Mouse (Mus musculus): ENCODE results near the gene Ankrd26.

Ankrd26 gene

GRCm38 (mm10) chr6:118478957-118479708 is 82.9 kb downstream of the Ankrd26 start, which contains the start of gene Zfp9:
Gene Zfp9, minus strand, starts transcription at chr6:118479320.
- peak; percentile 69 for DNase-seq (ENCODE audit: low spot score)

DNA sequence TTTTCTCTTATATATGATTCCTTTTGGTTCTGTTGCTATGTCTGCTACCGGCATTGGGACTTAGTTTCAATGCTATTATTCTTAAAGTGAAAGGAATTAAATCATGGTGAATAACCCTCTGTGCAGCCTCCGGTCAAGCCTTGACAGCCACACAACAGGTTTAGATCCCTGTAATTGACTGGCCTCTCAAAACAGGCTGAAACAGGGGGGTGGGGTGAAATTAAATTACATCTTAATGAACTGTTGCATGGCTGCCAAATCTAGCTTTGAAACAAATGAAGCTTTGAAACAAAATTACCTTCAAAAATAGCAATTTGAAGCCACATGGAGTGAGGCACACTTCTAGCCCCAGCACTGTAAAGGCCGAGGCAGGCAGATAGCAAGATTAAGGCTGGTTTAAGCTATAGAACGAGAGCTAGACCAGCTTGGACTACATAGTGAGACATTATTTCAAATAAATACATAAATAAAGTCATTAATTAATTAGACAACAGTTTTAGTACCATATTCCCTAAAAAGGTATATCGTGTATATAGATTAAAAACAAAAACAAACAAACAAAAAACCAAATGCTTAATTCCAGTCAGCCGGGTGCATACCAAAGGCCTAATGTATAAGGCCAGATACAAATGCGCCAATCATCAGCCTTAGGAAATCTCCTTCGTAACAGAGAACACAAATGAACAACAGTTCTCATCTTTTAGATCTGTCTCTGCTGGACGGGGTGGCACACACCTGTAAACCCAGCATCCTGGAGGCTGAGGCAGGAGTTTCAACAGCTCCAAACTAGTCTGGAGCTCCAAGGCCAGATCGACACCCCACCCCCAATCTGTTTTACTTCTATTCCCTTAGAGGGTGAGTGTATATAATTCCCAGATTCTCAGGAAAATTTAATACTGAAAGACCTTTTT is 83.9 kb downstream of the Ankrd26 start:
- no peak for DNase-seq (ENCODE audit: low spot score)

- no peak for DNase-seq (ENCODE audit: low spot score)
These were observed 99.8 kb downstream of the Ankrd26 start for GRCm38 (mm10) chr6:118462069-118462705.

- no peak for DNase-seq (ENCODE audit: low spot score)
These were observed 104.3 kb downstream of the Ankrd26 start for GRCm38 (mm10) chr6:118457726-118458125.

- DNase-seq (ENCODE audit: low spot score), result peak; percentile 90
These were observed 106.9 kb downstream of the Ankrd26 start, which contains the start of gene Zfp248 for GRCm38 (mm10) chr6:118455042-118455631. Gene Zfp248, minus strand, starts transcription at chr6:118455528.

GRCm38 (mm10) chr6:118454452-118454851 is 107.6 kb downstream of the Ankrd26 start:
- no peak for DNase-seq (ENCODE audit: low spot score)
